Mouse (Mus musculus): ENCODE measurements around the gene Inafm1. TPM values are rescaled to one million over a fixed set of nuclear protein-coding genes. Genes with fewer than 3 reads are reported as not detected.

The Inafm1 gene
- total and polyA plus RNA-seq, 3 experiments: 50.7 to 87.6 TPM; not detected in 1

DNA sequence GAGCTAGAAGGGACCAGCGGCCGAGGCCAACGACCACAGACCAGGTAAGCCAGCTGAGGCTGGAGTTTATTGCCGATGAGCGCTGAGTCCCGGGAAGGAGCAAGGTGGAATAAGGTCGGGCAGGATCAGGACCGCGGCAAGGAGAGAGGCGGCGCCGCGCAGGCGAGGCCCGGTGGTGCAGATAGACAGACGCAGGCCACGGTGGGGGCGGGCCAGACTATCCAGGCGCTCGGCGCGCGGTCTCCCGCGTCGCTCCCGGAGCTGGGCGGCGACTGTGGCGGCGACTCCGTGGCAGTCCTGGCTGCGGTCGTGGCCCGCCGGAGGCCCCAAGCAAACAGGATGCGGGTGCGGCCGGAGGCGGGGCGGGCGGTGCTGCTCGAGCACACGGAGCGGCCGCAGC lies 736 bp downstream of the Inafm1 start:
- Histone ChIP-seq H3K79me2 (ENCODE audit: control insufficient read depth, insufficient read depth, low read length, poor library complexity) (peaks cover 35% of the 10 kb centered on the region), H3K4me1 (ENCODE audit: control insufficient read depth in 1 of 2, insufficient read depth in 2 of 2, low read length in 2 of 2) (peaks cover 3 to 23% of the 10 kb centered on the region in 2 experiments; a peak in 3 of 4 replicates), H3K4me3 (ENCODE audit: control insufficient read depth in 1 of 2, insufficient read depth in 1 of 2, low read depth in 2 of 2, low read length in 2 of 2) (peak overlapping the region; percentile 56 to 76), H3K36me3 (ENCODE audit: control insufficient read depth in 1 of 2, insufficient read depth in 2 of 2, low read length in 2 of 2) (peaks cover 0 to 13% of the 10 kb centered on the region in 2 experiments; a peak in 2 of 4 replicates), H3K27ac (ENCODE audit: control insufficient read depth, low read depth, low read length) (peak overlapping the region; percentile 59), H3K9ac (ENCODE audit: control insufficient read depth, low read depth, low read length, poor library complexity, severe bottlenecking) (peak overlapping the region; percentile 71), H3K27me3 (ENCODE audit: control insufficient read depth in 1 of 2, insufficient read depth in 2 of 2, low read length in 2 of 2) (no peaks in the 10 kb centered on the region), H3K9me3 (replicated peaks; ENCODE audit: insufficient read depth, low read length) (no peaks in the 10 kb centered on the region)
- peak; percentile 78 for DNase-seq (ENCODE audit: low read depth, low spot score)
- TF ChIP-seq POLR2A (IDR thresholded peaks at IDR 0.05; ENCODE audit: control insufficient read depth in 1 of 2, insufficient read depth in 1 of 2, low read depth in 1 of 2, low read length in 2 of 2, poor library complexity in 1 of 2) (0 out of 4 replicates have a peak, but pooled peaks of 1 of the 2 experiments have one; percentile 1), SIN3A (IDR thresholded peaks at IDR 0.05; ENCODE audit: low read length) (peak; percentile 47; the same call in 1 of the 2 replicates), MYC (IDR thresholded peaks at IDR 0.05; ENCODE audit: low read depth, low read length) (0 out of 2 replicates have a peak, but pooled peaks have one; percentile 3), TBP (IDR thresholded peaks at IDR 0.05; ENCODE audit: low read depth, low read length) (no peak), ETS1 (IDR thresholded peaks at IDR 0.05; ENCODE audit: low read depth, low read length) (no peak), NRF1 (IDR thresholded peaks at IDR 0.05; ENCODE audit: insufficient read depth, low read depth, low read length, poor library complexity, severe bottlenecking) (peak; percentile 47; the same call in 1 of the 2 replicates), TAL1 (IDR thresholded peaks at IDR 0.05; ENCODE audit: low read length) (peak; percentile 44), USF1 (IDR thresholded peaks at IDR 0.05; ENCODE audit: low read depth, low read length) (no peak)

DNA sequence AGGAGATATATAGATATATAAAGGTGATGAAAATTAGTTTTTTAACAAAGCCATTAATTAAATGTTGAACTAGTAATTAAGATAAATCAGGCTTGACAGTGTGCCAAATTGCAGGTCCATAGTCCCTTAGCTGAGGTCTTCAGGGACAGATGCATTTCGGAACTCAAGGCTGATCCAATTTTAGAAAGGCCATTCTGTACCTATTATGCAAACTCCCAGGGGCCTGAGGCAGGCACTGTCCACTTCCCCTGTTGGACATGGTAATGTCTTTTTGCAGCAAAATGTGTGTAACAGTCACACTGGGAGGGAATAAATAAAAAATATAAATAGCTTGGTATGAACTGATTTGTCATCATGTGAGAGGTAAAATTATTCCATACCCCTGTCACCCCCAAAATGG lies 2.3 kb downstream of the Inafm1 start:
- Histone ChIP-seq H3K4me3 (ENCODE audit: control insufficient read depth in 1 of 2, insufficient read depth in 1 of 2, low read depth in 2 of 2, low read length in 2 of 2) (no peak overlapping the region), H3K27me3 (ENCODE audit: control insufficient read depth in 1 of 2, insufficient read depth in 2 of 2, low read length in 2 of 2) (no peaks in the 10 kb centered on the region), H3K9ac (ENCODE audit: control insufficient read depth, low read depth, low read length, poor library complexity, severe bottlenecking) (no peak overlapping the region), H3K79me2 (ENCODE audit: control insufficient read depth, insufficient read depth, low read length, poor library complexity) (peaks cover 34% of the 10 kb centered on the region), H3K36me3 (ENCODE audit: control insufficient read depth in 1 of 2, insufficient read depth in 2 of 2, low read length in 2 of 2) (peaks cover 0 to 12% of the 10 kb centered on the region in 2 experiments; a peak in 2 of 4 replicates), H3K27ac (ENCODE audit: control insufficient read depth, low read depth, low read length) (no peak overlapping the region), H3K9me3 (replicated peaks; ENCODE audit: insufficient read depth, low read length) (no peaks in the 10 kb centered on the region), H3K4me1 (ENCODE audit: control insufficient read depth in 1 of 2, insufficient read depth in 2 of 2, low read length in 2 of 2) (peaks cover 2 to 21% of the 10 kb centered on the region in 2 experiments)
- no peak for TF ChIP-seq TAL1 (IDR thresholded peaks at IDR 0.05; ENCODE audit: low read length)
- no peak for TF ChIP-seq HCFC1 (IDR thresholded peaks at IDR 0.05; ENCODE audit: low read depth, low read length)
- no peak for TF ChIP-seq RCOR1 (IDR thresholded peaks at IDR 0.05; ENCODE audit: low read depth, low read length)
- no peak for TF ChIP-seq CHD2 (IDR thresholded peaks at IDR 0.05; ENCODE audit: low read length)
- no peak for TF ChIP-seq BHLHE40 (IDR thresholded peaks at IDR 0.05; ENCODE audit: borderline replicate concordance, low read depth, low read length)
- no peak for TF ChIP-seq MEF2A (IDR thresholded peaks at IDR 0.05; ENCODE audit: extremely low read depth, insufficient replicate concordance, low read depth, low read length, poor library complexity, severe bottlenecking)
- TF ChIP-seq E2F4 (IDR thresholded peaks at IDR 0.05; ENCODE audit: borderline replicate concordance, low read depth, low read length): no peak
- TF ChIP-seq GABPA (IDR thresholded peaks at IDR 0.05; ENCODE audit: low read depth, low read length): no peak
- no peak for TF ChIP-seq ZKSCAN1 (IDR thresholded peaks at IDR 0.05; ENCODE audit: low read depth, low read length)
- no peak for TF ChIP-seq CHD1 (IDR thresholded peaks at IDR 0.05; ENCODE audit: low read depth, low read length)
- TF ChIP-seq NRF1 (IDR thresholded peaks at IDR 0.05; ENCODE audit: insufficient read depth, low read depth, low read length, poor library complexity, severe bottlenecking): no peak
- no peak for TF ChIP-seq MYB (IDR thresholded peaks at IDR 0.05; ENCODE audit: low read depth, low read length)
- TF ChIP-seq ETS1 (IDR thresholded peaks at IDR 0.05; ENCODE audit: low read depth, low read length): no peak
- no peak for TF ChIP-seq JUND (IDR thresholded peaks at IDR 0.05; ENCODE audit: low read depth, low read length)
- TF ChIP-seq MXI1 (IDR thresholded peaks at IDR 0.05; ENCODE audit: low read depth, low read length): no peak
- TF ChIP-seq TCF12 (IDR thresholded peaks at IDR 0.05; ENCODE audit: low read depth, low read length): no peak
- no peak for TF ChIP-seq ZC3H11A (IDR thresholded peaks at IDR 0.05; ENCODE audit: low read depth, low read length)
- TF ChIP-seq POLR2AphosphoS2 (IDR thresholded peaks at IDR 0.05; ENCODE audit: low read length): no peak
- no peak for TF ChIP-seq ELF1 (IDR thresholded peaks at IDR 0.05; ENCODE audit: low read depth, low read length)
- TF ChIP-seq ZNF384 (IDR thresholded peaks at IDR 0.05; ENCODE audit: low read depth, low read length): no peak
- no peak for DNase-seq (ENCODE audit: low read depth, low spot score)

Measured in MEL (cell line).